ENCODE assay signal across 28 mouse cellular contexts in genomic region chr7:81195509-81195908, GRCm38 (mm10). TPM values are rescaled to one million over a fixed set of nuclear protein-coding genes. Genes with fewer than 3 reads are reported as not detected.
DNase-seq lines count a peak whose midpoint lies in the region; ATAC-seq and TF ChIP-seq lines count a peak whose summit lies in the region.
"Had no signal": no experiment of that assay in that cellular context is flagged by ENCODE, and none has a peak within 500 bp of the region (broad histone marks: within the 10 kb centered on the region; RNA-seq: fewer than 3 reads in every experiment).

No protein-coding gene starts in this region.

- DNase-seq in 3134 (ENCODE audit: extremely low read depth, insufficient read length, low spot score) (peak; percentile 43), NIH3T3 (ENCODE audit: low read depth) (peak; percentile 53)
- DNase-seq in thymus, postnatal 10 days (ENCODE audit: low spot score in 2 of 2), result no peak
- DNase-seq: adrenal gland, adult 2 months; adrenal gland, postnatal 14 days; cerebellum, adult 11-12 months; cerebellum, adult 8-10 months; cerebellum, postnatal 10 days; cerebellum, postnatal 36 days; gastrocnemius, postnatal 10 days; gastrocnemius, postnatal 36 days; heart, adult 11 months; heart, postnatal 10 days; heart, postnatal 36 days; kidney, adult 18-20 months had no signal

- no peak overlapping the region for H3K9ac ChIP-seq in kidney, embryonic 16.5 days (replicated peaks; ENCODE audit: low read length)
- H3K9ac ChIP-seq: forebrain, embryonic 13.5 days; heart, embryonic 12.5 days; heart, embryonic 15.5 days; hindbrain, embryonic 14.5 days had no signal

- peaks cover 11% of the 10 kb centered on the region for H3K4me1 ChIP-seq in kidney, embryonic 16.5 days (ENCODE audit: insufficient read depth, low read length)

- no peak overlapping the region for H3K27ac ChIP-seq in kidney, embryonic 16.5 days (ENCODE audit: low read length)
- H3K27ac ChIP-seq: forebrain, embryonic 10.5 days; forebrain, embryonic 13.5 days; heart, embryonic 15.5 days; hindbrain, embryonic 10.5 days; hindbrain, embryonic 14.5 days; hindbrain, postnatal 0 days had no signal

- H3K4me3 ChIP-seq in C2C12 (ENCODE audit: insufficient read depth, poor library complexity, severe bottlenecking), result no peak overlapping the region
- no peak overlapping the region for H3K4me3 ChIP-seq in kidney, embryonic 16.5 days (ENCODE audit: low read length)
- H3K4me3 ChIP-seq: forebrain, embryonic 10.5 days; forebrain, embryonic 13.5 days; heart, embryonic 12.5 days; heart, embryonic 15.5 days; hindbrain, embryonic 10.5 days had no signal

- no peak overlapping the region for H3K4me2 ChIP-seq in kidney, embryonic 16.5 days (replicated peaks; ENCODE audit: low read depth, low read length)
- H3K4me2 ChIP-seq: forebrain, embryonic 13.5 days; heart, embryonic 12.5 days; heart, embryonic 15.5 days; hindbrain, embryonic 14.5 days had no signal

- no peaks in the 10 kb centered on the region for H3K27me3 ChIP-seq in C2C12 (ENCODE audit: control insufficient read depth, insufficient read depth, insufficient read length)
- no peaks in the 10 kb centered on the region for H3K27me3 ChIP-seq in kidney, embryonic 16.5 days (ENCODE audit: insufficient read depth, low read length)
- H3K27me3 ChIP-seq: forebrain, embryonic 13.5 days; heart, embryonic 12.5 days; heart, embryonic 15.5 days had no signal

- H3K79me2 ChIP-seq in C2C12 (ENCODE audit: control insufficient read depth, insufficient read depth), result no peaks in the 10 kb centered on the region

- H3K79me3 ChIP-seq in C2C12 (ENCODE audit: low read depth), result no peaks in the 10 kb centered on the region

- no peak for TF ChIP-seq CTCF in C2C12 (IDR thresholded peaks at IDR 0.05; ENCODE audit: control insufficient read depth, insufficient read depth, insufficient read length)

- no peaks in the 10 kb centered on the region for H3K9me3 ChIP-seq in kidney, embryonic 16.5 days (ENCODE audit: low read length)
- H3K9me3 ChIP-seq: forebrain, embryonic 10.5 days; forebrain, embryonic 13.5 days; heart, embryonic 12.5 days; heart, embryonic 15.5 days; hindbrain, embryonic 10.5 days had no signal

- WGBS in kidney, embryonic 16.5 days, result 51% methylated on average over 4 of the region's 4 CpGs

- ATAC-seq in CD4-positive, CD25-positive, alpha-beta regulatory T cell, adult 4 months, result no peak
- no peak for ATAC-seq in kidney, embryonic 16.5 days (ENCODE audit: low FRiP score, low TSS enrichment)
- ATAC-seq: forebrain, embryonic 13.5 days; forebrain, embryonic 16.5 days; hindbrain, postnatal 0 days; inflammation-experienced regulatory T-cells, adult 6 months; intestine, embryonic 16.5 days had no signal

- H3ac ChIP-seq in C2C12 (ENCODE audit: control insufficient read depth, insufficient read length, low read depth), result no peak overlapping the region

- no peaks in the 10 kb centered on the region for H3K36me3 ChIP-seq in C2C12 (ENCODE audit: control insufficient read depth, insufficient read depth)
- H3K36me3 ChIP-seq in kidney, embryonic 16.5 days (ENCODE audit: insufficient read depth, low read length), result no peaks in the 10 kb centered on the region
- H3K36me3 ChIP-seq: forebrain, embryonic 10.5 days; heart, embryonic 12.5 days; heart, embryonic 15.5 days; hindbrain, embryonic 10.5 days had no signal

TF ChIP-seq in C2C12, 6 proteins besides CTCF, POLR2A, EP300 and RAD21:
- TF ChIP-seq FOSL1 (IDR thresholded peaks at IDR 0.05; ENCODE audit: insufficient read depth, low read length, poor library complexity, severe bottlenecking), result no peak
- no peak for TF ChIP-seq MYOG (IDR thresholded peaks at IDR 0.05; ENCODE audit: control insufficient read depth, extremely low read depth, insufficient read length)
- TF ChIP-seq USF1 (IDR thresholded peaks at IDR 0.05; ENCODE audit: low read depth), result peak; percentile 40
- TF ChIP-seq MAX (IDR thresholded peaks at IDR 0.05), result no peak
- TF ChIP-seq MYOD1 (IDR thresholded peaks at IDR 0.05; ENCODE audit: control insufficient read depth, insufficient read length, low read depth), result peak; percentile 11
- peak; percentile 1 for TF ChIP-seq CEBPB (IDR thresholded peaks at IDR 0.05; ENCODE audit: low read depth)

RNA-seq across cellular contexts. Expression of gene Pde8a, which starts 17.9 kb away (rescaled TPM):
- polyA plus RNA-seq in C2C12 (2012; fragmentation: generic; extraction: Trizol), result 2.1 TPM
- polyA plus RNA-seq in CD4-positive, CD25-positive, alpha-beta regulatory T cell, adult 4 months (2017; shearing (Covaris generic)), result 1 to 10 TPM; 1.9 to 2.4 TPM
- polyA plus RNA-seq in kidney, embryonic 16.5 days (2015; fragmentation: Nextera tagmentation; extraction: Ambion mirVana), result 4.6 and 5.9 TPM in 2 replicates

Comparison
In these comparisons a context has a peak if more than half of its experiments do, and no peak if none do; other contexts are left out.
1. DNase-seq: peak in 3134 (single experiment) and NIH3T3 (single experiment); none in thymus, postnatal 10 days (0 of 2).